In genomic region chr2:28616874-28617273, GRCm38 (mm10) we compare ENCODE assay signal across 14 mouse cellular contexts. TPM values are rescaled to one million over a fixed set of nuclear protein-coding genes. Genes with fewer than 3 reads are reported as not detected.
A peak's percentile ranks its signal among the peaks of the same experiment; 100 is the strongest.
DNase-seq lines count a peak whose midpoint lies in the region; ATAC-seq and TF ChIP-seq lines count a peak whose summit lies in the region.
"Had no signal": no experiment of that assay in that cellular context is flagged by ENCODE, and none has a peak within 500 bp of the region (broad histone marks: within the 10 kb centered on the region; RNA-seq: fewer than 3 reads in every experiment).

No protein-coding gene starts in this region.

- DNase-seq in heart, postnatal 25 days (ENCODE audit: low spot score), result no peak
- DNase-seq in ES-E14 (ENCODE audit: low read depth, low spot score), result no peak
- DNase-seq in hindbrain, embryonic 10.5 days (ENCODE audit: low spot score), result no peak
- no peak for DNase-seq in urinary bladder, postnatal 25 days (ENCODE audit: low spot score)
- no peak for DNase-seq in ovary, postnatal 36 days (ENCODE audit: low spot score)
- DNase-seq: cerebellum, adult 9-11 months; kidney, postnatal 10 days had no signal

- no peaks in the 10 kb centered on the region for H3K36me3 ChIP-seq in heart, embryonic 13.5 days
- H3K36me3 ChIP-seq in ES-E14 (ENCODE audit: control insufficient read depth, insufficient read depth, low read length, poor library complexity, severe bottlenecking), result no peaks in the 10 kb centered on the region
- H3K36me3 ChIP-seq in liver, embryonic 16.5 days (ENCODE audit: control insufficient read depth, insufficient read depth), result peaks cover 34% of the 10 kb centered on the region
- H3K36me3 ChIP-seq in hindbrain, embryonic 10.5 days, result no peaks in the 10 kb centered on the region
- H3K36me3 ChIP-seq: embryonic facial prominence, embryonic 10.5 days; limb, embryonic 13.5 days had no signal

- intact Hi-C loops in heart, postnatal 25 days (cut with DNase I), result no loop called here

- peak overlapping the region; percentile 17; the same call in 1 of the 2 replicates for H3K9ac ChIP-seq in heart, embryonic 13.5 days
- 0 out of 2 replicates have a peak overlapping the region, but pooled peaks have one; percentile 3 for H3K9ac ChIP-seq in ES-E14 (ENCODE audit: insufficient read depth, low read depth, low read length, poor library complexity, severe bottlenecking)
- peak overlapping the region; percentile 82 for H3K9ac ChIP-seq in liver, embryonic 16.5 days (ENCODE audit: low read depth, low read length)
- H3K9ac ChIP-seq: limb, embryonic 13.5 days had no signal

- peak; percentile 45; the same call in 1 of the 2 replicates for ATAC-seq in heart, embryonic 13.5 days (ENCODE audit: extremely low read depth, insufficient number of reproducible peaks, low FRiP score, low TSS enrichment)
- ATAC-seq in common myeloid progenitor, adult 5-6 weeks (replicated peaks; ENCODE audit: low read depth, poor library complexity, severe bottlenecking), result 0 out of 2 replicates have a peak, but pooled peaks have one; percentile 5
- peak; percentile 89 for ATAC-seq in liver, embryonic 16.5 days (ENCODE audit: low read depth)

- H3K4me1 ChIP-seq in heart, embryonic 13.5 days, result peaks cover 22% of the 10 kb centered on the region
- H3K4me1 ChIP-seq in ES-E14 (ENCODE audit: control insufficient read depth in 2 of 2, insufficient read depth in 2 of 2, low read length in 2 of 2, poor library complexity in 1 of 2), result peaks cover 0 to 11% of the 10 kb centered on the region in 2 experiments; a peak in 2 of 4 replicates
- H3K4me1 ChIP-seq in liver, embryonic 16.5 days (ENCODE audit: control insufficient read depth, low read depth, low read length), result peaks cover 54% of the 10 kb centered on the region
- H3K4me1 ChIP-seq in hindbrain, embryonic 10.5 days (replicated peaks), result peaks cover 12% of the 10 kb centered on the region

- 20% methylated on average over 9 of the region's 9 CpGs for WGBS in heart, embryonic 13.5 days
- WGBS in liver, embryonic 16.5 days (ENCODE audit: insufficient replicate concordance), result 26% methylated on average over 9 of the region's 9 CpGs
- 79% methylated on average over 9 of the region's 9 CpGs for WGBS in hindbrain, embryonic 10.5 days

- H3K27me3 ChIP-seq in heart, embryonic 13.5 days (replicated peaks), result peaks cover 36% of the 10 kb centered on the region
- no peaks in the 10 kb centered on the region for H3K27me3 ChIP-seq in liver, embryonic 16.5 days (ENCODE audit: control insufficient read depth, insufficient read depth, low read depth, low read length)
- H3K27me3 ChIP-seq in hindbrain, embryonic 10.5 days (ENCODE audit: insufficient read depth, poor library complexity, severe bottlenecking), result peaks cover 42% of the 10 kb centered on the region

- in situ Hi-C loops in ES-E14 (cut with MboI; ENCODE audit: low sequenced_read_pairs in 2 of 2, unreplicated experiment in 2 of 2), result no loop called here

- peak overlapping the region; percentile 14; the same call in 1 of the 2 replicates for H3K4me3 ChIP-seq in heart, embryonic 13.5 days
- no peak overlapping the region for H3K4me3 ChIP-seq in ES-E14 (ENCODE audit: insufficient read depth in 1 of 2, low read depth in 1 of 2, low read length in 2 of 2, poor library complexity in 1 of 2, severe bottlenecking in 1 of 2)
- peak overlapping the region; percentile 73 for H3K4me3 ChIP-seq in liver, embryonic 16.5 days (ENCODE audit: low read depth, low read length)
- no peak overlapping the region for H3K4me3 ChIP-seq in hindbrain, embryonic 10.5 days
- H3K4me3 ChIP-seq: embryonic facial prominence, embryonic 10.5 days; limb, embryonic 13.5 days had no signal

- peak overlapping the region; percentile 51 for H3K4me2 ChIP-seq in heart, embryonic 13.5 days
- peak overlapping the region; percentile 84 for H3K4me2 ChIP-seq in liver, embryonic 16.5 days (ENCODE audit: low read depth, low read length)
- H3K4me2 ChIP-seq: limb, embryonic 13.5 days had no signal

- peak overlapping the region; percentile 69 for H3K27ac ChIP-seq in heart, embryonic 13.5 days (replicated peaks)
- H3K27ac ChIP-seq in ES-E14 (ENCODE audit: insufficient read depth, low read depth, low read length, poor library complexity, severe bottlenecking), result no peak overlapping the region
- H3K27ac ChIP-seq in liver, embryonic 16.5 days (ENCODE audit: low read length), result peak overlapping the region; percentile 98
- H3K27ac ChIP-seq in hindbrain, embryonic 10.5 days, result no peak overlapping the region
- H3K27ac ChIP-seq: embryonic facial prominence, embryonic 10.5 days; limb, embryonic 13.5 days had no signal

- H3K9me3 ChIP-seq in heart, embryonic 13.5 days, result no peaks in the 10 kb centered on the region
- H3K9me3 ChIP-seq in ES-E14 (ENCODE audit: control insufficient read depth, insufficient read depth, low read depth, low read length), result no peaks in the 10 kb centered on the region
- no peaks in the 10 kb centered on the region for H3K9me3 ChIP-seq in liver, embryonic 16.5 days (replicated peaks; ENCODE audit: control insufficient read depth, low read length)
- H3K9me3 ChIP-seq in hindbrain, embryonic 10.5 days, result no peaks in the 10 kb centered on the region
- H3K9me3 ChIP-seq: embryonic facial prominence, embryonic 10.5 days; limb, embryonic 13.5 days had no signal

TF ChIP-seq in ES-E14, 5 proteins besides CTCF, POLR2A, EP300 and RAD21:
- no peak for TF ChIP-seq ZNF384 (IDR thresholded peaks at IDR 0.05; ENCODE audit: low read depth, low read length)
- TF ChIP-seq HCFC1 (IDR thresholded peaks at IDR 0.05; ENCODE audit: borderline replicate concordance, insufficient read depth, low read length), result no peak
- no peak for TF ChIP-seq CHD2 (IDR thresholded peaks at IDR 0.05; ENCODE audit: low read depth, low read length)
- no peak for TF ChIP-seq MAFK (IDR thresholded peaks at IDR 0.05; ENCODE audit: insufficient read depth, low read depth, low read length)
- no peak for TF ChIP-seq ZC3H11A (IDR thresholded peaks at IDR 0.05; ENCODE audit: borderline replicate concordance, low read depth, low read length)
TF ChIP-seq in ES-E14: peak in this region for 0.

RNA-seq across cellular contexts. Expression of gene Gfi1b, which starts 4.9 kb away (rescaled TPM):
- polyA plus RNA-seq in heart, embryonic 13.5 days (2015; fragmentation: Nextera tagmentation; extraction: Ambion mirVana), result 2.8 and 4.7 TPM in 2 replicates
- total RNA-seq in heart, postnatal 25 days (2021), result not detected
- total RNA-seq in ES-E14 (2012; rRNA removed), result not detected in 2 replicates
- 29.5 and 30.7 TPM in 2 replicates for total RNA-seq in common myeloid progenitor, adult 5-6 weeks (2017)
- 88.7 and 89.4 TPM in 2 replicates for polyA plus RNA-seq in liver, embryonic 16.5 days (2015; fragmentation: Nextera tagmentation; extraction: Ambion mirVana)
- 3.4 and 4.7 TPM in 2 replicates for polyA plus RNA-seq in hindbrain, embryonic 10.5 days (2016; fragmentation: Nextera tagmentation; extraction: Ambion mirVana)

RNA-seq across cellular contexts. Expression of gene Tsc1, which starts 24.2 kb away (rescaled TPM):
- 16.2 and 16.4 TPM in 2 replicates for polyA plus RNA-seq in heart, embryonic 13.5 days (2015; fragmentation: Nextera tagmentation; extraction: Ambion mirVana)
- 10 to 100 TPM; 23.5 to 24.7 TPM for total RNA-seq in heart, postnatal 25 days (2021)
- 14.9 and 18.3 TPM in 2 replicates for total RNA-seq in ES-E14 (2012; rRNA removed)
- 14.5 and 18.7 TPM in 2 replicates for total RNA-seq in common myeloid progenitor, adult 5-6 weeks (2017)
- polyA plus RNA-seq in liver, embryonic 16.5 days (2015; fragmentation: Nextera tagmentation; extraction: Ambion mirVana), result 9.6 and 9.8 TPM in 2 replicates
- polyA plus RNA-seq in hindbrain, embryonic 10.5 days (2016; fragmentation: Nextera tagmentation; extraction: Ambion mirVana), result 21.8 and 23.8 TPM in 2 replicates

RNA-seq across cellular contexts. Expression of gene Gtf3c5, which starts 33.3 kb away (rescaled TPM):
- 29.8 and 30.9 TPM in 2 replicates for polyA plus RNA-seq in heart, embryonic 13.5 days (2015; fragmentation: Nextera tagmentation; extraction: Ambion mirVana)
- total RNA-seq in heart, postnatal 25 days (2021), result 10 to 100 TPM; 11.5 to 11.6 TPM
- 20.0 and 22.6 TPM in 2 replicates for total RNA-seq in ES-E14 (2012; rRNA removed)
- total RNA-seq in common myeloid progenitor, adult 5-6 weeks (2017), result 9.7 and 19.0 TPM in 2 replicates
- polyA plus RNA-seq in liver, embryonic 16.5 days (2015; fragmentation: Nextera tagmentation; extraction: Ambion mirVana), result 12.1 TPM in 2 replicates
- 59.8 and 61.0 TPM in 2 replicates for polyA plus RNA-seq in hindbrain, embryonic 10.5 days (2016; fragmentation: Nextera tagmentation; extraction: Ambion mirVana)

RNA-seq across cellular contexts. Expression of gene Cel, which starts 53.7 kb away (rescaled TPM):
- 0.31 TPM in 1 of 2 replicates, not detected in the other for polyA plus RNA-seq in heart, embryonic 13.5 days (2015; fragmentation: Nextera tagmentation; extraction: Ambion mirVana)
- total RNA-seq in heart, postnatal 25 days (2021), result not detected
- not detected in 2 replicates for total RNA-seq in ES-E14 (2012; rRNA removed)
- total RNA-seq in common myeloid progenitor, adult 5-6 weeks (2017), result not detected in 2 replicates
- 1.6 and 9.7 TPM in 2 replicates for polyA plus RNA-seq in liver, embryonic 16.5 days (2015; fragmentation: Nextera tagmentation; extraction: Ambion mirVana)
- not detected in 2 replicates for polyA plus RNA-seq in hindbrain, embryonic 10.5 days (2016; fragmentation: Nextera tagmentation; extraction: Ambion mirVana)
- total RNA-seq: heart, adult 8-10 months had no signal
- polyA plus RNA-seq: embryonic facial prominence, embryonic 10.5 days; forebrain, embryonic 11.5 days had no signal

Comparison
In these comparisons a context has a peak if more than half of its experiments do, and no peak if none do; other contexts are left out.
1. ATAC-seq: peak in every context shown above with its lines; median percentile 89 in liver, embryonic 16.5 days; 45 in heart, embryonic 13.5 days; 5 in common myeloid progenitor, adult 5-6 weeks.
2. H3K27ac ChIP-seq: peak in heart, embryonic 13.5 days (single experiment) and liver, embryonic 16.5 days (single experiment); none in ES-E14 (single experiment) and hindbrain, embryonic 10.5 days (single experiment).
3. H3K4me3 ChIP-seq: peak in heart, embryonic 13.5 days (single experiment) and liver, embryonic 16.5 days (single experiment); none in ES-E14 (0 of 2) and hindbrain, embryonic 10.5 days (single experiment).
4. H3K9ac ChIP-seq: peak in every context shown above with its lines; median percentile 82 in liver, embryonic 16.5 days; 17 in heart, embryonic 13.5 days; 3 in ES-E14.
5. RNA of gene Gfi1b, which starts 4.9 kb away (total RNA-seq): 29.5 to 30.7 TPM in common myeloid progenitor, adult 5-6 weeks; not detected in heart, postnatal 25 days and not detected in ES-E14; every median in the first group is over 10 times any median in the second.